Mouse (Mus musculus): Measurements from ENCODE around the gene Aldh1l1.

Gene Aldh1l1

GRCm38 (mm10) chr6:90507443-90507842, 21.2 kb downstream of the Aldh1l1 start:
- DNase-seq (ENCODE audit: low spot score in 2 of 2), result no peak

- DNase-seq (ENCODE audit: low spot score in 2 of 2), result no peak
These were observed 22.0 kb downstream of the Aldh1l1 start for GRCm38 (mm10) chr6:90508197-90508624.

GRCm38 (mm10) chr6:90509085-90509484, 22.9 kb downstream of the Aldh1l1 start:
- no peak for DNase-seq (ENCODE audit: low spot score in 2 of 2)

GRCm38 (mm10) chr6:90512416-90512815, 26.2 kb downstream of the Aldh1l1 start:
- DNase-seq (ENCODE audit: low spot score in 2 of 2), result no peak

- DNase-seq (ENCODE audit: low spot score in 2 of 2), result no peak
These were observed 27.0 kb downstream of the Aldh1l1 start for GRCm38 (mm10) chr6:90513074-90513856.

GRCm38 (mm10) chr6:90514369-90514768, 28.1 kb downstream of the Aldh1l1 start:
- DNase-seq (ENCODE audit: low spot score in 2 of 2), result no peak

- peak; percentile 29 to 50 for DNase-seq (ENCODE audit: low spot score in 2 of 2)
These were observed 28.7 kb downstream of the Aldh1l1 start for GRCm38 (mm10) chr6:90514883-90515405.

- no peak for DNase-seq (ENCODE audit: low spot score in 2 of 2)
These were observed 32.7 kb downstream of the Aldh1l1 start for GRCm38 (mm10) chr6:90518892-90519291.

- DNase-seq (ENCODE audit: low spot score in 2 of 2), result no peak
These were observed 33.1 kb downstream of the Aldh1l1 start for GRCm38 (mm10) chr6:90519375-90519774.

GRCm38 (mm10) chr6:90526406-90526805, 40.2 kb downstream of the Aldh1l1 start:
- DNase-seq (ENCODE audit: low spot score in 2 of 2), result no peak

GRCm38 (mm10) chr6:90529461-90530046, 43.3 kb downstream of the Aldh1l1 start:
- no peak for DNase-seq (ENCODE audit: low spot score in 2 of 2)

- no peak for DNase-seq (ENCODE audit: low spot score in 2 of 2)
These were observed 46.5 kb downstream of the Aldh1l1 start for GRCm38 (mm10) chr6:90532575-90533190.

- DNase-seq (ENCODE audit: low spot score in 2 of 2), result no peak
These were observed 47.3 kb downstream of the Aldh1l1 start for GRCm38 (mm10) chr6:90533505-90533904.

GRCm38 (mm10) chr6:90534701-90535475, 48.7 kb downstream of the Aldh1l1 start:
- no peak for DNase-seq (ENCODE audit: low spot score in 2 of 2)

- no peak for DNase-seq (ENCODE audit: low spot score in 2 of 2)
These were observed 50.6 kb downstream of the Aldh1l1 start for GRCm38 (mm10) chr6:90536824-90537223.

- peak; percentile 30 to 59 for DNase-seq (ENCODE audit: low spot score in 2 of 2)
These were observed 51.7 kb downstream of the Aldh1l1 start for GRCm38 (mm10) chr6:90537941-90538340.

- DNase-seq (ENCODE audit: low spot score in 2 of 2), result no peak
These were observed 53.0 kb downstream of the Aldh1l1 start for GRCm38 (mm10) chr6:90539271-90539670.

GRCm38 (mm10) chr6:90540520-90540919, 54.3 kb downstream of the Aldh1l1 start:
- no peak for DNase-seq (ENCODE audit: low spot score in 2 of 2)

- no peak for DNase-seq (ENCODE audit: low spot score in 2 of 2)
These were observed 55.1 kb downstream of the Aldh1l1 start for GRCm38 (mm10) chr6:90541367-90541772.

GRCm38 (mm10) chr6:90544433-90544832, 58.2 kb downstream of the Aldh1l1 start:
- no peak for DNase-seq (ENCODE audit: low spot score in 2 of 2)

GRCm38 (mm10) chr6:90546274-90546673, 60.0 kb downstream of the Aldh1l1 start:
- no peak for DNase-seq (ENCODE audit: low spot score in 2 of 2)

GRCm38 (mm10) chr6:90547041-90547440, 60.8 kb downstream of the Aldh1l1 start:
- no peak for DNase-seq (ENCODE audit: low spot score in 2 of 2)

All from spleen, postnatal 14 days (tissue).